Mouse (Mus musculus) lung, embryonic 16.5 days (tissue): Measurements from ENCODE around the gene Srgap3. TPM values are rescaled to one million over a fixed set of nuclear protein-coding genes. Genes with fewer than 3 reads are reported as not detected.

ENCODE experiments used
- ATAC-seq: fragments of 200-750 bp; cut with Nextera tagmentation; 2 replicates; pipeline ENCODE4 v1.8.0; 2017; ENCODE audit warnings: low read depth, mild to moderate bottlenecking, moderate library complexity
- H3K27ac ChIP-seq: fragments of 300-500 bp; sonication (generic); 2 replicates; pipeline ENCODE4 v1.5.1; 2014; ENCODE audit warnings: mild to moderate bottlenecking, control low read depth, low read length
- H3K27me3 ChIP-seq: fragments of 300-500 bp; sonication (generic); 2 replicates; pipeline ENCODE4 v1.6.1; 2014; ENCODE audit warnings: low read depth, low read length, mixed read lengths; ENCODE audit not compliant: control insufficient read depth, insufficient read depth
- H3K36me3 ChIP-seq: fragments of 300-500 bp; sonication (generic); 2 replicates; pipeline ENCODE4 v1.6.1; 2014; ENCODE audit warnings: low read length; ENCODE audit not compliant: control insufficient read depth, insufficient read depth
- H3K4me1 ChIP-seq: fragments of 300-500 bp; sonication (generic); replicated peaks from 2 replicates; pipeline ENCODE4 v1.6.1; 2014; ENCODE audit warnings: low read length, mixed read lengths; ENCODE audit not compliant: control insufficient read depth, insufficient read depth
- H3K4me2 ChIP-seq: fragments of 300-500 bp; sonication (generic); 2 replicates; pipeline ENCODE4 v1.6.1; 2014; ENCODE audit warnings: low read depth, low read length, control low read depth
- H3K4me3 ChIP-seq: fragments of 300-500 bp; sonication (generic); 2 replicates; pipeline ENCODE4 v1.5.1; 2014; ENCODE audit warnings: mild to moderate bottlenecking, low read length, control low read depth
- H3K9ac ChIP-seq: fragments of 300-500 bp; sonication (generic); 2 replicates; pipeline ENCODE4 v1.6.1; 2014; ENCODE audit warnings: low read length, control low read depth
- H3K9me3 ChIP-seq: fragments of 300-500 bp; sonication (generic); 2 replicates; pipeline ENCODE4 v1.6.1; 2016; ENCODE audit warnings: low read length; ENCODE audit not compliant: control insufficient read depth
- WGBS: fragments of 180-500 bp; shearing (Covaris S2); extraction: QIAGEN DNeasy Blood & Tissue Kit; methylation state at CpG from one replicate; pipeline ENCODE4 v1.1.7; 2014; 5-methylcytosine and 5-hydroxymethylcytosine counted together
- polyA plus RNA-seq: library from polyadenylated mRNA; unstranded; fragments of >200 nt; fragmentation: Nextera tagmentation; extraction: Ambion mirVana; gene quantifications from 2 replicates; pipeline ENCODE4 v1.2.1, GENCODE M21; 2015

Srgap3 gene
- polyA plus RNA-seq, 1 experiment from 2014 or later, result 3.3 TPM

- Histone ChIP-seq H3K27me3 (no peaks in the 10 kb centered on the region), H3K4me2 (no peak overlapping the region), H3K36me3 (no peaks in the 10 kb centered on the region), H3K4me3 (no peak overlapping the region), H3K4me1 (no peaks in the 10 kb centered on the region), H3K27ac (no peak overlapping the region), H3K9me3 (no peaks in the 10 kb centered on the region), H3K9ac (no peak overlapping the region)
- 80% methylated on average over 9 of the region's 9 CpGs for WGBS
- no peak for ATAC-seq
Observed at GRCm38 (mm10) chr6:112939281-112939680, 7.8 kb downstream of the Srgap3 start.

DNA sequence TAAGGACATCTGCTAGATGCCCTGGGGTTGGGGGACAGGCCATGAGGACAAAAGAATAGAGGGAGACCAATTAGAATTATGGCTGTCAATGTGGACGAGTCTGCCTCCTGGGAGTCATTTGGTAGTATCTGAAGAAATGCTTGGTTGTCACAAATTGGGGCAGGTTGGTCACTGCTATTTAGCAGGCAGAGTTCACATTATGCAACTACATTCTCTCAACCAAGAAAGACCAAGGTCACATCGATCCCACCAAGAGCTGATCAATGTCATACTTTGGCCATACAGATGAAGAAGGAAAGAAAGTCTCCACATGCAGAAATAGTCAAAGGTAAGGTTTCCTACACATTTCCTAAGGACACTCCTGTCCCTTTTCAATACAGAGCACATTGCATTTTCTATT is 9.3 kb downstream of the Srgap3 start:
- H3K27ac ChIP-seq, result no peak overlapping the region
- H3K27me3 ChIP-seq, result no peaks in the 10 kb centered on the region
- no peaks in the 10 kb centered on the region for H3K9me3 ChIP-seq
- H3K4me1 ChIP-seq, result no peaks in the 10 kb centered on the region
- no peak overlapping the region for H3K4me2 ChIP-seq
- H3K4me3 ChIP-seq, result no peak overlapping the region
- 86% methylated on average over 2 of the region's 2 CpGs for WGBS
- no peaks in the 10 kb centered on the region for H3K36me3 ChIP-seq
- no peak for ATAC-seq
- H3K9ac ChIP-seq, result no peak overlapping the region

DNA sequence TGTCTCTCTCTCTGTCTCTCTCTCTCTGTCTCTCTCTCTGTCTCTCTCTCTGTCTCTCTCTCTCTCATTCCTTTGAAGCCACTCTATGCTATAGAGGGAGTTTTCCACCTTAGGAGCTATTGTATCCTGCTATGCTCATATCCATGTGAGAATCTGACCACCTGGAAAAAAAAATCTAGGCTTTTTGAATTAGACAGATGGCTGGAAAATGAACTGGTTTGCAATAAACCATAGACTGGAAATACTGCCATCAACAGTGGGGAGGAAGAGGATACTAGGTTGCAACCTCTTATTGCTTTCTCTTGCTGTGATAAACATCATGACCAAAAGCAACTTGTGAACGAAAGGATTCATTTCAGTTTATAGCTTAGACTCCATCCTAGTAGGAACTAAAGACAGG is 12.6 kb downstream of the Srgap3 start:
- WGBS, result 68% methylated on average over 1 of the region's 1 CpGs
- Histone ChIP-seq H3K4me2 (no peak overlapping the region), H3K27me3 (no peaks in the 10 kb centered on the region), H3K27ac (no peak overlapping the region), H3K36me3 (no peaks in the 10 kb centered on the region), H3K4me3 (no peak overlapping the region), H3K4me1 (no peaks in the 10 kb centered on the region), H3K9ac (no peak overlapping the region), H3K9me3 (no peaks in the 10 kb centered on the region)
- no peak for ATAC-seq

DNA sequence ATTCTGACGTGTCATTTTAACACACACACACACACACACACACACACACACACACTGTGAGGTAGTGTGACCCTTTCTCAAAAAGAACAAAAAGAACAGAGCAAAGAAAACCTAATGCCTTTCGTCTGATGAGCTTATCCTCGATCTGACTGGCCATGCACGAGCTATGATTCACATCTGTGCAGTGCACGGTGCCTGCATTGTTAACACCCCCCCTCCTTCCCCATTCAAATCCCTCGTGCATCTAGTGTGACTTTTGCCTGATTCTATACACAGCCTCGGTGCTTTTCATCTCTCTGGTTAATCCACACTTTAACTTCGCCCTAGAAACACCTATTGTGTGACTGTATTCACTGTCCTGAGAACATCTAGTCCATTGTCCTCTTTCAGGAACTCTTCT is 14.5 kb downstream of the Srgap3 start:
- no peak for ATAC-seq

DNA sequence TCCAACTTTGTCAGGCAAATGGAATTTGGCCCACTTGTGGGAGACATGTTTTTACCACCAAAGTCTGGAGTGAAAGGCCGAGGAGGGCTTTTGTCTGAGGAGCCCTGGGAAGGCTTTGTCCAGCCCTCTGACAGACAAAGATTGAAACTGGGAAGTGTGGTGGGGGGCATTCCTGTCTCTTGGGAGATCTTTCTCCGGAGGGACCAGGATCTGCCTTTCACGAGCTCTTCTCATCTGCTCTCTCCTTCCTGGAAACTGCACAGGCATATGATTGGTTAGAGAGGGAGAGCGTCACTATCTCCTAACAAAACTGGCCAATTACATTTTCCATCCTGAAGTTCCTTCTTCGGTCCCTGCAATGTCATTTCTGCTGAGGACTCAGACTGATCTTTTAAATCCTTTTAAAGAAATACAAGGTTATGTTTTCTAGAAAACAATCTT is 17.0 kb downstream of the Srgap3 start:
- H3K4me1 ChIP-seq, result no peaks in the 10 kb centered on the region; the same call in 1 of the 2 replicates
- no peak overlapping the region for H3K27ac ChIP-seq
- WGBS, result 42% methylated on average over 5 of the region's 5 CpGs
- H3K9me3 ChIP-seq, result no peaks in the 10 kb centered on the region
- H3K36me3 ChIP-seq, result no peaks in the 10 kb centered on the region
- peak; percentile 52; the same call in 1 of the 2 replicates for ATAC-seq
- H3K9ac ChIP-seq, result no peak overlapping the region
- no peaks in the 10 kb centered on the region for H3K27me3 ChIP-seq
- no peak overlapping the region for H3K4me3 ChIP-seq
- H3K4me2 ChIP-seq, result no peak overlapping the region

More for the DNA sequence above, 14.5 kb downstream of the Srgap3 start:
- H3K36me3 ChIP-seq, result no peaks in the 10 kb centered on the region
- H3K27me3 ChIP-seq, result no peaks in the 10 kb centered on the region
- H3K27ac ChIP-seq, result no peak overlapping the region
- no peaks in the 10 kb centered on the region for H3K9me3 ChIP-seq
- H3K4me3 ChIP-seq, result no peak overlapping the region
- no peaks in the 10 kb centered on the region for H3K4me1 ChIP-seq
- no peak overlapping the region for H3K9ac ChIP-seq
- 61% methylated on average over 8 of the region's 8 CpGs for WGBS
- no peak overlapping the region for H3K4me2 ChIP-seq

- ATAC-seq, result no peak
- no peak overlapping the region for H3K4me3 ChIP-seq
- H3K36me3 ChIP-seq, result no peaks in the 10 kb centered on the region
- 76% methylated on average over 6 of the region's 6 CpGs for WGBS
- no peak overlapping the region for H3K27ac ChIP-seq
- H3K4me1 ChIP-seq, result no peaks in the 10 kb centered on the region; the same call in 1 of the 2 replicates
- H3K4me2 ChIP-seq, result no peak overlapping the region
- no peak overlapping the region for H3K9ac ChIP-seq
- H3K9me3 ChIP-seq, result no peaks in the 10 kb centered on the region
- H3K27me3 ChIP-seq, result no peaks in the 10 kb centered on the region
Observed at GRCm38 (mm10) chr6:112929291-112929984, 17.6 kb downstream of the Srgap3 start.

GRCm38 (mm10) chr6:112928841-112929240 is 18.2 kb downstream of the Srgap3 start:
- WGBS, result 63% methylated on average over 6 of the region's 6 CpGs

GRCm38 (mm10) chr6:112927341-112927740 is 19.7 kb downstream of the Srgap3 start:
- no peak overlapping the region for H3K4me2 ChIP-seq
- 84% methylated on average over 5 of the region's 5 CpGs for WGBS

More at GRCm38 (mm10) chr6:112928841-112929240, 18.2 kb downstream of the Srgap3 start:
- Histone ChIP-seq H3K9ac (no peak overlapping the region), H3K27ac (no peak overlapping the region), H3K4me3 (no peak overlapping the region), H3K36me3 (no peaks in the 10 kb centered on the region), H3K27me3 (no peaks in the 10 kb centered on the region), H3K9me3 (no peaks in the 10 kb centered on the region), H3K4me1 (no peaks in the 10 kb centered on the region; the same call in 1 of the 2 replicates), H3K4me2 (no peak overlapping the region)
- no peak for ATAC-seq

DNA sequence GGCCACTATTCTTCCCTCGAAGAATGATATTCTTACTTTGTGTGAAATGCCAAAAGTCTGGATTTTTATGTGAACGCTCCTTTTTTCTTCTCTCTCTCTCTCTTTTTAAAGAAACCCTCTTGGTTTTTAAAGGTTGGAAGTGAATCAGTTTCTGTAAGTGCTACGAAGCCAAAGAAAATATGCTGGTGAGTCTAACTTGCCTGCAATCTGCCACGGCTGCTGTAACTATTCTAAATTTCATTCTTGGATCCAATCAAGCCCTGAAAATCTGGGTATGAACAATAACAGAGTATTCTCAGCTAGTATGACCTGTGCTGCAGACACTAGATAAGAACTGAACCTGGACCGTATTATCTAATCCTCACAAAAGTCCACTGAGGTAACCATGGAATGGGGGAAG is 21.1 kb downstream of the Srgap3 start:
- ATAC-seq, result no peak
- Histone ChIP-seq H3K9me3 (peaks cover 3% of the 10 kb centered on the region), H3K9ac (no peak overlapping the region), H3K27ac (no peak overlapping the region), H3K4me2 (no peak overlapping the region), H3K4me3 (no peak overlapping the region), H3K4me1 (no peaks in the 10 kb centered on the region; the same call in 1 of the 2 replicates), H3K36me3 (no peaks in the 10 kb centered on the region), H3K27me3 (no peaks in the 10 kb centered on the region)
- 67% methylated on average over 5 of the region's 5 CpGs for WGBS

More at GRCm38 (mm10) chr6:112927341-112927740, 19.7 kb downstream of the Srgap3 start:
- Histone ChIP-seq H3K27ac (no peak overlapping the region), H3K4me1 (no peaks in the 10 kb centered on the region; the same call in 1 of the 2 replicates), H3K36me3 (no peaks in the 10 kb centered on the region), H3K27me3 (no peaks in the 10 kb centered on the region), H3K4me3 (no peak overlapping the region), H3K9me3 (peaks cover 3% of the 10 kb centered on the region), H3K9ac (no peak overlapping the region)
- no peak for ATAC-seq
